ENCODE assay signal across 8 mouse cellular contexts in the genomic region with DNA sequence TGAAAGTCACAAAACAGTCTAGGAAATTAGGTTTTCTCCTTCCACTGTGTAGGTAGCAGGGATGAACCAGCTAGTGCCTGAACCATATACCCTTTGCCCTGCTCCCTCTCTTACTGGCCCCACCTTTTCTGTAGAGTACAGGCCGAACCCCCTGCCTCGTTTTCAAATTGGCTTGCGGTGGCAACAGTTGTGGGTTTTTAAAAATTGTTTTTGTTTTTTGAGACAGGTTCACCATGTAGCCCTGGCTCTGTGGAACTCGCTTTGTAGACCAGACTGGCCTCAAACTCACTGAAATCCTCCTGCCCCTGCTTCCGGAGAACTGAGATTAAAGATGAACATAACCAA. TPM values are rescaled to one million over a fixed set of nuclear protein-coding genes. Genes with fewer than 3 reads are reported as not detected.
A peak's percentile ranks its signal among the peaks of the same experiment; 100 is the strongest.
DNase-seq lines count a peak whose midpoint lies in the region; ATAC-seq and TF ChIP-seq lines count a peak whose summit lies in the region.

No protein-coding gene starts in this region.

- no peak for TF ChIP-seq CTCF in liver, adult 2 months (IDR thresholded peaks at IDR 0.05; ENCODE audit: low read depth, low read length)
- TF ChIP-seq CTCF in hindbrain, postnatal 0 days (IDR thresholded peaks at IDR 0.05; ENCODE audit: low read depth) = no peak

- H3K4me3 ChIP-seq in liver, adult 2 months (ENCODE audit: insufficient read depth, low read depth, low read length) = peak overlapping the region; percentile 7; the same call in 1 of the 2 replicates
- peak overlapping the region; percentile 96 for H3K4me3 ChIP-seq in embryonic facial prominence, embryonic 11.5 days (ENCODE audit: low read depth, low read length)
- peak overlapping the region; percentile 90 for H3K4me3 ChIP-seq in hindbrain, postnatal 0 days (ENCODE audit: low read length)
- peak overlapping the region; percentile 70 for H3K4me3 ChIP-seq in midbrain, embryonic 15.5 days

- peak overlapping the region; percentile 15; the same call in 1 of the 2 replicates for H3K9ac ChIP-seq in liver, adult 2 months (ENCODE audit: low read depth, low read length)
- H3K9ac ChIP-seq in embryonic facial prominence, embryonic 11.5 days (replicated peaks; ENCODE audit: low read length) = no peak overlapping the region
- H3K9ac ChIP-seq in hindbrain, postnatal 0 days (replicated peaks; ENCODE audit: low read length) = peak overlapping the region; percentile 33; the same call in 1 of the 2 replicates
- H3K9ac ChIP-seq in midbrain, embryonic 15.5 days = peak overlapping the region; percentile 51; the same call in 1 of the 2 replicates

- peaks cover 30% of the 10 kb centered on the region for H3K79me2 ChIP-seq in liver, adult 2 months (ENCODE audit: control insufficient read depth, insufficient read depth, low read length)

- H3K4me2 ChIP-seq in embryonic facial prominence, embryonic 11.5 days (ENCODE audit: low read depth, low read length) = peak overlapping the region; percentile 55
- peak overlapping the region; percentile 86 for H3K4me2 ChIP-seq in hindbrain, postnatal 0 days (ENCODE audit: low read depth, low read length)
- H3K4me2 ChIP-seq in midbrain, embryonic 15.5 days = peak overlapping the region; percentile 71

- 16% methylated on average over 5 of the region's 5 CpGs for WGBS in liver, adult 2 months
- WGBS in embryonic facial prominence, embryonic 11.5 days = 8% methylated on average over 5 of the region's 5 CpGs
- 9% methylated on average over 5 of the region's 5 CpGs for WGBS in hindbrain, postnatal 0 days
- WGBS in midbrain, embryonic 15.5 days = 3% methylated on average over 5 of the region's 5 CpGs

- H3K9me3 ChIP-seq in embryonic facial prominence, embryonic 11.5 days (replicated peaks; ENCODE audit: control insufficient read depth, low read length) = no peaks in the 10 kb centered on the region
- H3K9me3 ChIP-seq in hindbrain, postnatal 0 days (ENCODE audit: low read length) = no peaks in the 10 kb centered on the region
- no peaks in the 10 kb centered on the region for H3K9me3 ChIP-seq in midbrain, embryonic 15.5 days

- ATAC-seq in embryonic facial prominence, embryonic 11.5 days (replicated peaks; ENCODE audit: insufficient number of reproducible peaks, low FRiP score, low TSS enrichment, low read depth) = peak; percentile 64
- peak; percentile 48 for ATAC-seq in hindbrain, postnatal 0 days
- peak; percentile 73 for ATAC-seq in midbrain, embryonic 15.5 days (replicated peaks)

- no peak for TF ChIP-seq POLR2A in liver, adult 2 months (IDR thresholded peaks at IDR 0.05; ENCODE audit: extremely low read depth, insufficient read depth, low read length)

- H3K36me3 ChIP-seq in liver, adult 2 months (ENCODE audit: control insufficient read depth, insufficient read depth, low read length) = no peaks in the 10 kb centered on the region
- no peaks in the 10 kb centered on the region; the same call in 1 of the 2 replicates for H3K36me3 ChIP-seq in embryonic facial prominence, embryonic 11.5 days (replicated peaks; ENCODE audit: control insufficient read depth, insufficient read depth, low read depth, low read length)
- no peaks in the 10 kb centered on the region for H3K36me3 ChIP-seq in hindbrain, postnatal 0 days (ENCODE audit: insufficient read depth, low read length)
- no peaks in the 10 kb centered on the region for H3K36me3 ChIP-seq in midbrain, embryonic 15.5 days (replicated peaks)

- intact Hi-C loops in gastrocnemius, postnatal 36 days (cut with DNase I) = no loop called here

- H3K27ac ChIP-seq in liver, adult 2 months (replicated peaks; ENCODE audit: insufficient read depth, low read depth, low read length) = peak overlapping the region; percentile 32
- peak overlapping the region; percentile 36; the same call in 1 of the 2 replicates for H3K27ac ChIP-seq in embryonic facial prominence, embryonic 11.5 days (replicated peaks; ENCODE audit: low read depth, low read length)
- peak overlapping the region; percentile 85; the same call in 1 of the 2 replicates for H3K27ac ChIP-seq in hindbrain, postnatal 0 days
- peak overlapping the region; percentile 74 for H3K27ac ChIP-seq in midbrain, embryonic 15.5 days

- no peaks in the 10 kb centered on the region for H3K27me3 ChIP-seq in liver, adult 2 months (ENCODE audit: control insufficient read depth, insufficient read depth, low read length)
- H3K27me3 ChIP-seq in embryonic facial prominence, embryonic 11.5 days (ENCODE audit: control insufficient read depth, insufficient read depth, low read length) = no peaks in the 10 kb centered on the region
- H3K27me3 ChIP-seq in hindbrain, postnatal 0 days (ENCODE audit: insufficient read depth, low read length) = no peaks in the 10 kb centered on the region
- H3K27me3 ChIP-seq in midbrain, embryonic 15.5 days (replicated peaks) = no peaks in the 10 kb centered on the region

- peaks cover 7% of the 10 kb centered on the region for H3K4me1 ChIP-seq in liver, adult 2 months (ENCODE audit: control insufficient read depth, insufficient read depth, low read length)
- H3K4me1 ChIP-seq in embryonic facial prominence, embryonic 11.5 days (ENCODE audit: control insufficient read depth, insufficient read depth, low read length) = peaks cover 2% of the 10 kb centered on the region; the same call in 1 of the 2 replicates
- H3K4me1 ChIP-seq in hindbrain, postnatal 0 days (ENCODE audit: insufficient read depth, low read length) = peaks cover 12% of the 10 kb centered on the region; the same call in 1 of the 2 replicates
- H3K4me1 ChIP-seq in midbrain, embryonic 15.5 days = peaks cover 33% of the 10 kb centered on the region

- no peak for DNase-seq in liver, adult 2 months (ENCODE audit: extremely low read depth, low read depth, low spot score)
- no peak for DNase-seq in liver
- DNase-seq in embryonic facial prominence, embryonic 11.5 days (ENCODE audit: low spot score) = no peak
- DNase-seq in hindbrain, postnatal 0 days (ENCODE audit: low spot score) = no peak
- no peak for DNase-seq in gastrocnemius, postnatal 36 days
- DNase-seq in layer of hippocampus, postnatal 14 days (ENCODE audit: low spot score in 2 of 2) = no peak
- no peak for DNase-seq in right cerebral cortex, postnatal 25 days

RNA-seq across cellular contexts. Expression of a gene that starts 0.3 kb away (rescaled TPM):
- 8.9 and 10.1 TPM in 2 replicates for total RNA-seq in liver, adult 2 months (2014; rRNA removed)
- 17.8 and 22.7 TPM in 2 replicates for polyA plus RNA-seq in liver, adult 2 months (2012; rRNA removed)
- 36.1 and 46.5 TPM in 2 replicates for polyA plus RNA-seq in embryonic facial prominence, embryonic 11.5 days (2014; fragmentation: Nextera tagmentation; extraction: Ambion mirVana)
- total RNA-seq in hindbrain, postnatal 0 days (2014; rRNA removed) = 33.9 and 46.4 TPM in 2 replicates
- polyA plus RNA-seq in hindbrain, postnatal 0 days (2015; fragmentation: Nextera tagmentation; extraction: Ambion mirVana) = 32.0 and 33.7 TPM in 2 replicates
- 59.2 and 66.3 TPM in 2 replicates for polyA plus RNA-seq in midbrain, embryonic 15.5 days (2015; fragmentation: Nextera tagmentation; extraction: Ambion mirVana)
- total RNA-seq in gastrocnemius, postnatal 36 days (2021) = 10 to 100 TPM; 14.0 to 16.3 TPM
- total RNA-seq in layer of hippocampus, postnatal 14 days (2021) = 10 to 100 TPM; 25.9 to 28.1 TPM

RNA-seq across cellular contexts. Expression of a gene that starts 8.4 kb away (rescaled TPM):
- total RNA-seq in liver, adult 2 months (2014; rRNA removed) = 812 and 946 TPM in 2 replicates
- 1,151 and 1,204 TPM in 2 replicates for polyA plus RNA-seq in liver, adult 2 months (2012; rRNA removed)
- polyA plus RNA-seq in embryonic facial prominence, embryonic 11.5 days (2014; fragmentation: Nextera tagmentation; extraction: Ambion mirVana) = 417 and 424 TPM in 2 replicates
- total RNA-seq in hindbrain, postnatal 0 days (2014; rRNA removed) = 2,095 and 2,196 TPM in 2 replicates
- 422 and 434 TPM in 2 replicates for polyA plus RNA-seq in hindbrain, postnatal 0 days (2015; fragmentation: Nextera tagmentation; extraction: Ambion mirVana)
- polyA plus RNA-seq in midbrain, embryonic 15.5 days (2015; fragmentation: Nextera tagmentation; extraction: Ambion mirVana) = 588 and 606 TPM in 2 replicates
- 100 to 1,000 TPM; 880 to 957 TPM for total RNA-seq in gastrocnemius, postnatal 36 days (2021)
- total RNA-seq in layer of hippocampus, postnatal 14 days (2021) = 1,000 to 10,000 TPM; 1,016 to 1,032 TPM

RNA-seq across cellular contexts. Expression of a gene that starts 14.7 kb away (rescaled TPM):
- 14.1 and 16.0 TPM in 2 replicates for total RNA-seq in liver, adult 2 months (2014; rRNA removed)
- polyA plus RNA-seq in liver, adult 2 months (2012; rRNA removed) = 42.5 and 44.2 TPM in 2 replicates
- polyA plus RNA-seq in embryonic facial prominence, embryonic 11.5 days (2014; fragmentation: Nextera tagmentation; extraction: Ambion mirVana) = 47.4 and 49.4 TPM in 2 replicates
- total RNA-seq in hindbrain, postnatal 0 days (2014; rRNA removed) = 69.7 and 80.9 TPM in 2 replicates
- 52.3 and 56.1 TPM in 2 replicates for polyA plus RNA-seq in hindbrain, postnatal 0 days (2015; fragmentation: Nextera tagmentation; extraction: Ambion mirVana)
- polyA plus RNA-seq in midbrain, embryonic 15.5 days (2015; fragmentation: Nextera tagmentation; extraction: Ambion mirVana) = 66.3 and 67.3 TPM in 2 replicates
- total RNA-seq in gastrocnemius, postnatal 36 days (2021) = 10 to 100 TPM; 21.1 to 23.9 TPM
- 10 to 100 TPM; 59.7 to 60.4 TPM for total RNA-seq in layer of hippocampus, postnatal 14 days (2021)

RNA-seq across cellular contexts. Expression of a gene that starts 15.6 kb away (rescaled TPM):
- not detected in 2 replicates for total RNA-seq in liver, adult 2 months (2014; rRNA removed)
- polyA plus RNA-seq in liver, adult 2 months (2012; rRNA removed) = not detected in 2 replicates
- polyA plus RNA-seq in embryonic facial prominence, embryonic 11.5 days (2014; fragmentation: Nextera tagmentation; extraction: Ambion mirVana) = not detected in 2 replicates
- not detected in 2 replicates for total RNA-seq in hindbrain, postnatal 0 days (2014; rRNA removed)
- 0.26 TPM in 1 of 2 replicates, not detected in the other for polyA plus RNA-seq in hindbrain, postnatal 0 days (2015; fragmentation: Nextera tagmentation; extraction: Ambion mirVana)
- not detected in 2 replicates for polyA plus RNA-seq in midbrain, embryonic 15.5 days (2015; fragmentation: Nextera tagmentation; extraction: Ambion mirVana)
- not detected for total RNA-seq in gastrocnemius, postnatal 36 days (2021)
- not detected for total RNA-seq in layer of hippocampus, postnatal 14 days (2021)

RNA-seq across cellular contexts. Expression of a gene that starts 33.0 kb away (rescaled TPM):
- total RNA-seq in liver, adult 2 months (2014; rRNA removed) = 10.0 and 14.2 TPM in 2 replicates
- polyA plus RNA-seq in liver, adult 2 months (2012; rRNA removed) = 28.6 and 34.0 TPM in 2 replicates
- 4.9 and 5.5 TPM in 2 replicates for polyA plus RNA-seq in embryonic facial prominence, embryonic 11.5 days (2014; fragmentation: Nextera tagmentation; extraction: Ambion mirVana)
- total RNA-seq in hindbrain, postnatal 0 days (2014; rRNA removed) = 37.3 and 38.4 TPM in 2 replicates
- polyA plus RNA-seq in hindbrain, postnatal 0 days (2015; fragmentation: Nextera tagmentation; extraction: Ambion mirVana) = 22.0 and 22.3 TPM in 2 replicates
- polyA plus RNA-seq in midbrain, embryonic 15.5 days (2015; fragmentation: Nextera tagmentation; extraction: Ambion mirVana) = 16.2 and 16.7 TPM in 2 replicates
- total RNA-seq in gastrocnemius, postnatal 36 days (2021) = 10 to 100 TPM; 22.4 to 27.8 TPM
- total RNA-seq in layer of hippocampus, postnatal 14 days (2021) = 10 to 100 TPM; 61.6 to 63.6 TPM

Comparison
In these comparisons a context has a peak if more than half of its experiments do, and no peak if none do; other contexts are left out.
1. H3K27ac ChIP-seq: peak in every context shown above with its lines; median percentile 85 in hindbrain, postnatal 0 days; 74 in midbrain, embryonic 15.5 days; 36 in embryonic facial prominence, embryonic 11.5 days; 32 in liver, adult 2 months.
2. H3K4me3 ChIP-seq: peak in every context shown above with its lines; median percentile 96 in embryonic facial prominence, embryonic 11.5 days; 90 in hindbrain, postnatal 0 days; 70 in midbrain, embryonic 15.5 days; 7 in liver, adult 2 months.